Mouse (Mus musculus) urinary bladder, postnatal 4 days (tissue): ENCODE data around the gene Gstm4.
"Not testable (repeated sequence)": the region's sequence is repeated elsewhere in the genome, so short reads cannot be mapped to it uniquely, and the experiment has no call there.

Experiments used
- DNase-seq, 2 experiments: peaks; one replicate each; pipeline ENCODE4 v3.0.0; 2021 to 2022; ENCODE audit warnings: low spot score in 2 of 2

Gstm4 gene

DNA sequence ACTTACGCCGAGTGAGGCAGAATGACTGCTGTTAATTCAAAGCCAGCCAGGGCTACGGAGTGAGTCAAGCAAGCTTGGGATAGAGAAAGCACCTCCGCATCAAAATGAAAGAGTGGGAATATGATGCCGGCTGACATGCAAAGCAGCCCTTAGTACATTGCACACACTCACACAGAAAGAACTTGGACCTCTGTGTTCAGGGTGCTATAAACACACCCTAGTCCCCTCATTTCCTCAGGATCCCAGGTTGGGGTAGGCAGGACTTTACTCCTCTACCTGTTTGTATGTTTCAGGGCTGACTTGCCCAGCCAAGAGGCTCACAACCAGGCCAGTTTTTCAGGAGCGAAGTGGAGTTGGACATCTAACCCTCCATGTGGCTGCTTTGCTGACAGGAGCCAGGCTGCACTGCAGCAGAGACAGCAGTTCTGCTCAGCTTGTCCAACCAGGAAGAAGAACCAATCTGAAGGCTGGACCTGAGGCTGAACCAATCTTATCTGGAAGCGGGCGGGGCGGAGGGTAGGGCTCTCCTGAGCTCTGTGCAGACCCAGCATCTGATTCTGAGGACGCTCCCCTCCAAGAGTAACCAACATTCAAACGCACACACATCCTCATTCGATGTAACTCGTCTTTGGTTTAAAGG lies 24.7 kb upstream of the Gstm4 start:
- DNase-seq, result peak in 1 of 2 experiments; percentile 53

DNA sequence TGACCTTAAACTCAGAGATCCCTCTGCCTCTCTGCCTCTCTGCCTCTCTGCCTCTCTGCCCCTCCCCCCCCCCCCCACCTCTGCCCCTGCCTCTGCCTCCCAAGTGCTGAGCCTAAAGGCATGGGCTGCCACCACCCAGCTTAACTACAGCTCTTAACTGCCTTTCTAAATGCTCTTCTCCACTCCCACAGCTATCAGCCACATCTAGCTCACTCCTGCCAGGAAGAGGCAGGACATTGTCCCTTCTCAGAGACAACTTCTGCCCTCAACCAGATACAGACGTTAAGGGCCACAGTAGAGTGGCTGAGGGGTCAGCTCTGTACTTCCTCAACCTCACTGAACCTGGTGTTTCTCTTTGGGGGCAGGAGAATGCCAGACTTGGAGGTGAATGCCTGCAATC lies 24.1 kb upstream of the Gstm4 start:
- DNase-seq, result no peak

GRCm38 (mm10) chr3:108067370-108067934 lies 22.8 kb upstream of the Gstm4 start:
- no peak for DNase-seq

DNA sequence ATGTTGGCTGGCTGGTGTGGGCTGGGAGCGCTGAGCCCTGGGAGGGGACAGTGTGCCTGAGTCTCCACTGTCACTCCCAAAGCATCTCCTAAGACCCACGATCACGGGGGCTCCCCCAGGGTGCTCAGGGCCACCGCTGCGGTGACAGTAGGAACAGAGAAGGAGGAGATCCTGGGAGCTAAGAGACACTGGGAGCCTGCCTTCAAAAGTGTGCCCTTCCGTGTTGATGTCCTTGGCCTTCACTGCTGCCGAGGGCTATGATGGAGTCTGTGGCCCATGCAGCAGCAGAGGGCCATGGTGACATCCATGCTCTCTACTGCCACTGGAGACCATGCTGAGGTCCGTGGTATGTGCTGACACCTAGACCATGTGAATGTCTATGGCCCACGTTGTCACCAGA lies 20.9 kb upstream of the Gstm4 start:
- DNase-seq, result no peak

DNA sequence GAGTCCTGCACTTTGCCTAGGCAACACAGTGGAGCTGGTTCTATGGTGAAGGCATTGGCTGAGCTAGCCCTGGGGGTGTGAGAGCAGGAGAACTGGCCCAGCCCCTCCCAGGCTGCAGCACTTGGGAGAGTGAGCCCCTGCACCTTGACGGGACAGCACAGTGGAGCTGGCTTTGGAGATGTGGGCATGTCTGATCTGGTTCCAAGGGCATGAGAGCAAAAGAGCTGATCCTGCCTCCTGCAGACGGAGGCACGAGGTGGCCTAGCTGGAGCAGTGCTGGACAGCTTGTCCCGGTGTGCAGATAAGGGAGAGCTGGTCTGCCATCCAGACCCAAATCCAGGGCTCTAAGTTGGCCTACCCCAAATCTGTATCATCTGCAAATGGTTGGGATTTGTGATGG lies 20.0 kb upstream of the Gstm4 start:
- no peak for DNase-seq

- DNase-seq, result no peak
These were observed 18.0 kb upstream of the Gstm4 start for GRCm38 (mm10) chr3:108062648-108063047.

DNA sequence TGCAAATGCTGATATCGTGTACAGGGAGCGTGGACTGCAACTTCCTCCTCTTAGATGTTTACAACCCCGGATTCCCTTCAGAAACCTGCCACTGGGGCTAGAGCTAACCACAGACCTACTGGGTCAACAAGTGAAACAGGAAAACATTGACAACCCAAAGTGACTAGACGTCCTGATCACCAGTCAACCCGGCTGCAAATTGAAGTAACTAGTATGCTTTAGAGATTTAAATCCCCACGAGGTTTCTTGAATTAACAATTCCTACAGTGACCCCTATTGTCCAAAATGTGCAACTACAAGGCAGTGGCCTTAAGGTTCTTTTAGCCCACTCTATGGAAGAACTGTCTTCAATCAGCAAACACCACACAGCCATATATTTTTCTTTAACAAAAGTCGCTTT lies 16.7 kb upstream of the Gstm4 start:
- DNase-seq, result no peak

DNA sequence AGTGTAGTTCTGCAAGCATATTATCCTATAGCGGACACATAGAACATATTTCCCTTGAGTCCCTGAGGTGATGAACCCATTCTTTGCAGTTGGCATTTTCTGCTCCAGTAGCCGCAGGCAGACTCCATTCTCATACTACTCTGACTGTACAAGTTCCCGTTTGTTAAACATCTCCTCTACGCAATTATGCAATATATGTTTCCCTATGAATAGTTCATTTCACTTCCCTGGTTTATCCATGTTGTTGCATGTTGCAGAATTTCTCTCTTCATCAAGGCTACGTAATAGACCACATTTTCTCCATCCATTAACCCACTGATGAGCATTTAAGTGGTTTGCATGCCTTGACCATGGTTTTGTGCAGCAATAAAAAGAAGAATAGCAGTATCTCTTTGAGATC lies 5.8 kb upstream of the Gstm4 start:
- no peak for DNase-seq

GRCm38 (mm10) chr3:108048306-108048705 lies 3.6 kb upstream of the Gstm4 start:
- no peak for DNase-seq

DNA sequence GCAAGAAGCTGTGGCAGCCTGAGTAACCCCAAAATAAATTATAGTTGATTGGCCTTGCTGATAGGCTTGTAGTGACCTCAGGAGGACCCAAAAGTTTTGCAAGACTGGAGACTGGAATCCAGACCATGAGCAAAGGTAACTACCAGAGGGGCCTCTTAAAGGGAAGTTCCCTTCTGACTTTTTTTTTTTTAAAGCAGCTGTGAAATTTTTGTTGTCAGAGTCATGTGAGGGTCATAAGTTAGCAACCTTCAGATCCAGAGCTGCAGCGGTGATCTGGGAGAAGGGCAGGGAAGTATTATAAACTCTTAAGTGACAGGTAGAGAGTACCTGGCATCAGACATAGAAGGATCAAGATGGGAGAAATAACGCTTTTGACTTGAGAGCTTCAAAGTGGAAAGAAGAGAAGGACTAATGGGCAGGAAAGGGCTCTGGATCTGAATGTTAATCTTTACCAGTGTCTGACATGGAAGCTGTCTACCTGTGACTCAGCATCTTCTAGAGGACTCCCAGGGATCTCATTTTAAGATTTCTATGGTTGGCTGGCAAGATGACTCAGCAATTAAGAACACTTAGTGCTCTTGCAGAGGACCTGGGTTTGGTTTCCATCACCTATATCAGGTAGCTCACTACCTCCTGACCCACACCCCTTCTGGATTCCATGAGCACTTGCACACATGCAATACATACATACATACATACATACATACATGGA lies 2.4 kb upstream of the Gstm4 start:
- DNase-seq, result no peak

DNA sequence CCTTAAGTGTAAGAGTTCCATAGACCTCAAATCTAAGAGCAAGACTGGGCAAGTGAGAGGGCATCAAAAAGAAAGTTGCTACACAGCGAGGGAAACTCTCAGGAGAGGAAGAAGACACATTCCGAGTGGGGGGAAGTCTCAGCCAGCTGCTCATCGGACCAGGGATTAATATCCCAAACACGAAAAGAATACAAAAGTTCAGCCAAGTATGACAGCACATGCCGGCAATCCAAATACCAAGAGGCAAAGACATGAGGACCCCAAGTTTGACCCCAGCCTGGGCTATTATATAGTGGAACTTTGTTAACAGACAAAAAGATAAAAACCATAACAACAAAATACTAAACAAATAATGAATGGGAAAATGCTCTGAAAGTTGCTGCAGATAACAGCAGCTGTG lies 11.5 kb downstream of the Gstm4 start:
- no peak for DNase-seq

- no peak for DNase-seq
These were observed 12.6 kb downstream of the Gstm4 start for GRCm38 (mm10) chr3:108032113-108032512.

DNA sequence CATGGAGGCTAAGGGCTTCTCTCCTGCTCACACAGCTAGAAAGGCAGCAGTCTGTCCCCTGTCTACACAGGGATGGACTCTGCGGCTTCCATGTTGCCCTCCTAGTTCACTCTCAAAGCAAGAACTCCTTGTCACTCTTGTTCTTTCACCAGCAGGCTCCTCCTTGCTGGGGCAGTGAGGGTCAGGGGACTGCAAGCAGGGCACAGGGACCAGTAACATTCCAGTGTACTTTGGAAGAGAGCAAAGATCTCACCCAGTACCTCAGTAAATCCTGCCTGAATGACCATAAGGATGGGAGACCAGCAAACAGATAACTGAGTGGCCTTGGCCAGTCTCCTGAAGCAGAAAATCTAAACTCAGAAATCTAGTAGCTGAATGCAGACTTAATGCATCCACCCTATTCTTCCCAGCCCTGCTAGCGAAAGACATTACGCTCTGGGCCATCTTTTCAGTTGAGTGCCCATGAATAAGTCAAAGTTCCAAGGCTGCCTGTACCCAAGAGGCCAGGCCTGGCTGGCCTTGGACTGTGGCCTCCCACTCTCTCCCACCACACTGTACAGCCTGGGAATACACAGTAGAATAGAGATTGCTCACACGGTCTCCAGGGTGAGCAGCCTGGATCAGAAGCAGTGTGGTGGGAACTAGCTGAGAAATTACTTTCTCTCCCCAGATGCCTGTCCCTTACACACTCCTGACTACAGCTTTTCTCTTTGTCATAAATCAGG lies 15.9 kb downstream of the Gstm4 start:
- DNase-seq, result no peak

DNA sequence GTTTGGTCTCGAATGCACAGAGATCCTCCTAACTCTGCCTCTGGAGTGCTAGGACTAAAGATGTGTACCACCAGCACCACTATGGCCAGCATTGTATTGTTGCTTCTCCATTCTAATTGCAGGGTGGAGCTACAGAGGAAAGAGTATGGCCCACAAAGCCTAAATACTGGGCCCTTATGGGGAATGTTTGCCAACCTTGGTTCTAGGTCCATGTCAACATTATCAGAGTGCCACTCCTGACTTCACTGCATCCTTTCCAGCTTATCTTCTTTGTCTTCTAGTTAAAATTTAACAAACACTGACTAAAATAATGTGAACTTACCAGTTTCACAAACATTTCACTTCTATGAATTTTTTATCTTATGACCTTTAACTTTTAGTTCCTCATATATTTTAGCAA lies 18.1 kb downstream of the Gstm4 start:
- no peak for DNase-seq

DNA sequence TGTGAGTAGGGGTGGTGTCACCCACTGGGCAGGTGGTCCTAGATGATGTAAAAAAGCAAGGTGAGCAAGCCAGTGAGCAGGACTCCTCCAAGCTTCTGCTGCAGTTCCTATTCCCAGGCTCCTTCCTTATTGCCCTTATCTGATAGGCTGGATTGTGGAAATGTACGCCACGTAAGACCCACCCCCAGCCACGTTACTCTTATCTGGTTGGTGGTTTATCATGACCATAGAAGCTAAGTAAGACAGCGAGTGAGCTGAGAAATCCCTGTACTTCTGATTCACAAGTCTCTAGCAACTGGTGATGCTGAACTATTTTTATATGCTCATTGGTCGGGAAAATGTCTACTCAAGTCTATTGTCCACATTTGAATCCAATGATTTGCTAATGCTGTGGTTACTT lies 18.6 kb downstream of the Gstm4 start:
- no peak for DNase-seq

DNA sequence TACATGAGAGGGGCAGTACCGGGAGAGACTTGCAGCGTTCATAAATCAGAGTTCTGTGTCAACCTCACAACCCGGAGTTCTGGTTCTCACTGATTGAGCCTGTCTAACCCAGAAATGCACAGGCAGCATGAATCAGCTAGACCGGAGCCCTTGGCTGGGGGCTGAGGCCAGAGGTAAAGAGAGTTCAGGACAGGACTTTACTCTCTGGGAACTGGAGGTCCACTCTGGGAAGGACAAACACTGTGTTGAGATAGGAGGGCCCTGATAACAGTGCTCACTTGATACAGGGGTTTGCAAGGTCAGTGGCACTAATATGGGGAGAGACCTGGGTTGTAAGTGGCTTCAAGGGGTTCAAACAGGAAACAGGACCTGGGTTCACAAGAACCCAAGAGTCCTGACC lies 19.4 kb downstream of the Gstm4 start:
- no peak for DNase-seq

DNA sequence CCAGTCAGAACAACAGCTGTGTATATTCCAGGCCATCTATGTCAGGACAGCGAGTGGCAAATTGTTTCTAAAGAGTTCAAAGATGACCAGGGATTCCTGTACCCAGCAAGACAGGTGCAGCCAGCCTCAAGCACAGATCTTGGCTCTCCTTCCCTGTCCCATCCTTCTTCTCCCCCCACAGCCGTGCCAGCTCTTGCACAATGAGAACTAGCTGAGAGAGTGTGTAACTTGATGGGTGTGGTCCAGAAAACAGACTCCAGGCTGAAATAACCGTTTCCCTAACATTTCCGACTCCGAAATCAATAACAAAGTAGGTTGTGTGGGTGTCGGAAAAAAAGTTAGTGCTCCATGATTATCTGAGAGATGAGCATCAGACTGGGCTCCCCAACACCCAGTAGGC lies 22.0 kb downstream of the Gstm4 start:
- DNase-seq, result no peak

- DNase-seq, result not testable (repeated sequence)
These were observed 24.2 kb downstream of the Gstm4 start for GRCm38 (mm10) chr3:108020351-108021022.

DNA sequence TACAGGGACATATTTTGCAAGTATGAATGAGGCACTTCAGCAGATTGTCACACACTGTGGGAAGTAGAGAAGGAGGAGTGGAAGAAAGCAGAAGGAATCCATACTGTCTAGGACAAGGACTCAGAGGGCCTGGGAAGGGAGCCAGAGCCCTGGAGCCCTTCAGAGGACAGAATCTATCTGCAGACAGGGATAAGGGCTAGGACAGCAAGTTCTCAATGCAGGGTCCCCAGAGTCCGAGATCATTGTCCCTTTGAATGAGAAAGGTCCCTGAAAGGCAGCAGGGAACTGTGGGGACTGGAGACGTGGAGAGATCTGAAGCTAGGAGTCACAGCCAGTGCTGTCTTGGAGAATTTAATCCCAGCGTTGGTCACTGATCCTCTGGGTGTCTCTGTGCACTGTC lies 25.5 kb downstream of the Gstm4 start:
- not testable (repeated sequence) for DNase-seq

DNA sequence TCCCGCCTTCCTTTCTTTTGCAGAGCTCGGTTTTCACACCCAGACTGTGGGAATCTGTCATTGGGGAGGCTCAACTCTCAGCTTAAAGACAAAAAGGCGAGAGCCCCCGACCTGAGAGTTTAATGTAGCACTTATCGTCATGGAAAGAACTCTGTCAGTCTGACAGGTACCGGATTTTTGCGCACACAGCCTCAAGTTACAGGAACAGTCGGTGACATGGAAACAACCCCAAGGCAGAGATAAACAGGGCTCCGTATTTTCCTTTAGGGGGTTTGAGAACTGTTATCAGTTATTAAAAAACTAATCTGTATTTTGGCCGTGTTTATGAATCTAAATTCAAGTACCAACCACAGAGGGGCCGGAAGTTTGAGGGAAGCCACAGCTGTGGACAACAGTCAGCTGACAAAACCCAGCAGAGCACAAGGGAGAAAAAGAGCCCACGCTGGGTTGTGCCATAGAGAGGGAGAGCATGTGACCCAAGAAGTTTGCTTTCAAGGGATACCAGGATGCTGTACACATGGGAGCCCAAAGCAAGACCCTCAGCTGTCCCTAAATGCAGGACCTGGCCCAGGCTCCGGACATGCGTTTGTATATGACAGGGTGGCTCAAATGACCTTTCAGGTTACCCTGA lies 26.4 kb downstream of the Gstm4 start:
- no peak for DNase-seq

DNA sequence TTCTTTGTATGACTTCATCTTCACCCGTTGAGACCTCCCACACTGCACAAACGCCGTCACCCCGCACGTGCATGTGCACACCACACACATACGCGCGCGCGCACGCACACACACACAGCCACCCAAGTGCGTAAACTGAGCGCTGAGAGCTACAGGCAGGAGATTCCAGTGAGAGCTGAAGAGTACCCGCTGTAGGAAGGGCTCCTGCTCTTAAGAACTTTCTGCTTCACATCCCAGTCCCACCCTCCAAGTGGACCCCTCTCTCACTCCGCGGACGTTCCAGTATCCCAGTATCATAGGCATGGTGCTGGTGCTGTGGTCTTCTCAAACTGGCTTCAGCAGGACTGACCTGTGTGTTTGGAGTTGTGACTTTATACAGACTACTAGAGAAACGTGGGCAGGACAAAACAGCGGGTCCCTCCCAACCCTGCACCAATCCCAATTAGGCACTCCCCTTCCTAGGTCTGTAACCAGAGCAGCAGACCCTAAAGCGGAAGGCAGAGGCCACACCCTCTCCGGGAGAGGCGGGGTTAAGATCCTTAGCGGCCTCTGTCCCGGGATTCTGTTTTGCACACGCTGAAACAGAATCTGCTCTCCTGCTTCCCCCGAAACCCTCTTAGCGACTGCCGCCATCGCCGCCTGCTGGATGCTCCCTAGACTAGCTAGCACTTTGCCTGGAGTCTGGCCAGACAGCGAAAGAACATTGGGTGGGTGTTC lies 27.1 kb downstream of the Gstm4 start, which contains the start of gene Gstm1:
Gstm1 (minus strand) TSS at position 501 of the 717 bp plus-strand sequence.
- DNase-seq, result peak; percentile 95 to 96
